Mouse (Mus musculus) ovary, postnatal 14 days (tissue): ENCODE results near the gene Olfr628.
"Not testable (repeated sequence)": the region's sequence is repeated elsewhere in the genome, so short reads cannot be mapped to it uniquely, and the experiment has no call there.

ENCODE experiments used
- DNase-seq: peaks from one replicate; pipeline ENCODE4 v3.0.0; 2022; ENCODE audit warnings: low spot score

The Olfr628 gene

DNA sequence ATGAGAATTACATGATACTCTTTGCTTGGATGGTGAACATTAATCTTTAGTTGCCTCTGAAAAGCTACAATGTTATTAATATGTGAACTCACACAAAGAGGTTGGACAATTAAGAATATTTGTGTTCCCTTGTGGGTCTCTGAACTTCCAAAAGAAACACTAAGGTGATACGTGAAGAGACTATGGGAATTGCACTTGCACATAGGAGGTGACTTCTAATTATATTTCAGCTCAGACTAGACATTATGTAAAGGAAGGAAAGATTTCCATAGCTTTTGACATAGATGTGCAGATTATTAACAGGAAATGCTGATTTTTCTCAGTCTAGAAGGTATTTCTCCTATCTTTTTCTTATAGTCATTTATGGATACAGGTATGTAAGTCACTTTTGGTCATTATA lies at the start of gene Olfr628:
Gene Olfr628, plus strand, starts transcription at position 301 of the 400 bp plus-strand sequence.
- DNase-seq: no peak

DNA sequence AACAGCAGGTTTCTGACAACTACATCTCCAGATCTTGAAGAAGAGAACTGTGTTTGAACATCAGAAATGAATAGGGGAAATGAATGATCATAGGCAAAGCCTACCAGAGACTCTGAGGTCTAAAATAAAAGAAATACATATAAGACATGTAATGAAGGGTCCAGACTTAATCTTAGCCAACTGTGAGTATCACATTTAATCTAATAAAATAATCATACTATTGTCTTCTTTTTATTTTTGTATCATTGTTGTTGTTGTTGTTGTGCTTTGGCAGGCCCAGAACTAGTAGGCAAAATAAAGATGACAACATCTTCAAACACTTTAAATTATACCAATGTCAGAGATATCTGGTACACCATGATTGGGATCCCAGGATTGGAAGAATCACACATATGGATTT lies 47.8 kb upstream of the Olfr628 start, which contains the start of gene Olfr625-ps1:
Gene Olfr625-ps1, plus strand, starts transcription at position 301 of the 400 bp plus-strand sequence.
- no peak for DNase-seq

DNA sequence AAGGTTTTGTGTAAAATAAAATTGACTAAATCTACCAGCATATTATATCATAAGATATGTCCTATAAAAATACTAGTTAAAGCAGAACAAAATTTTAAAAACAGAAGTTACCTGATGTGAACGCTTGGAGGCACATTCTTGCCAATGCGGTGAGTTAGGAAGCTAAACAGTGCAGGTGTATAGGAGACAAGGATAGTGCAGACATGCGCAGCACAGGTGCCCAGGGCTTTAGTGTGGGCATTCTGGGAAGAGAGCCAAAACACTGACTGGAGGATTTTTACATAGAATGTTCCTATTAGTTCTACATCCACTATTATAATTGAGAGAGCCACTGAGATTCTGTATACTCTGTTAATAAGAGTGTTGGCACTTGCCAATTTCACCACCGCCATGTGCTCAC lies 30.7 kb upstream of the Olfr628 start:
- no peak for DNase-seq

DNA sequence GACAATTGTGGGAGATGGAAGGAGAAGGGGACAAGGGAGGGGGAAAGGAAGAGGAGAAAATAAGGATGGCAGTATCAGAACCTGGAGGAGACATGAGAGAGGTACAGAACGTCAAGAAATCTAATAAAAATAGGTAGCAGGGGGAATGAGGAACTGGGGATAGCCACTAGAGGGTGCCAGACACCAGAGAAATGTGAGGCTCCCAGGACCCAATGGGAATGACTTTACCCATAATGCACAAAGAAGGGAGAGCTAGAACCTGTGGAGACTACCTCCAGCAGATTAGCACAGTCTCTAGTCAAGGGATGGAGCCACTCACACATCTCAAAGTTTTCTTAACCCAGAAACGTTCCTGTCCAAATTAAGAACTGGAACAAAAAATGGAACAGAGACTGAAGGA lies 18.1 kb upstream of the Olfr628 start:
- DNase-seq: no peak

DNA sequence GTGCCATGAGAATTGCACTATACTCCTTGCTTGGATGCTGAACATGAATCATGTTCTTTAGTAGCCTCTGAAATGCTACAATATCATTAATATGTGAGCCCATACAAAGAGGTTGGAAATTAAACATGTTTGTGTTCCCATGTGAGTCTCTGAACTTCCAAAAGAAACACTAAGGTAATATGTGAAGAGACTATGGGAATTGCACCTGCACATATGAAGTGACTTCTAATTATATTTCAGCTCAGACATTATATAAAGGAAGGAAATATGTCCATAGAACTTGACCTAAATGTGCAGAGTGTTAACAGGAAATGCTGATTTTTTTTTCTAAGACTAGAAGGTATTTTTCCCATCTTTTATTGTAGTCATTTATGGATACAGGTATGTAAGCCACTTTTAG lies 15.8 kb upstream of the Olfr628 start, which contains the start of gene Olfr243:
Gene Olfr243, plus strand, starts transcription at position 301 of the 400 bp plus-strand sequence.
- no peak for DNase-seq

DNA sequence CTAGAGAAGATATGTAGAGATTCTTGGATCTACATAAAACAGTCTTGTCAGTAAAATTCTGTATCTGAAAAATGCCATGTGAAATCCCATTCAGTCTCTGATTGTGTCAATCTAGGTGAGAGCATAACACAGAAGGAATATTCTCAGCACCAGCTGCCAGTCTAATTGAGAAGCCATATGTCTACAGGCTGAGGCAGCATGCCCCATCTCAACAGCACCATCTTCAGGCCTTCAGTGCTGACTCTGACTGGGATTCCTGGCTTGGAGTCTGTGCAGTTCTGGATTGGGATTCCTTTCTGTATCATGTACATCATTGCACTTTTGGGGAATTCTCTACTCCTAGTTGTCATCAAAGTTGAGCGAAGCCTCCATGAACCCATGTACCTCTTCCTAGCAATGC lies 13.8 kb upstream of the Olfr628 start:
- DNase-seq: not testable (repeated sequence)

- DNase-seq: no peak
These were observed 14.7 kb downstream of the Olfr628 start, which contains the start of gene Olfr629 for GRCm38 (mm10) chr7:103744843-103745242. Gene Olfr629, minus strand, starts transcription at chr7:103744943.

DNA sequence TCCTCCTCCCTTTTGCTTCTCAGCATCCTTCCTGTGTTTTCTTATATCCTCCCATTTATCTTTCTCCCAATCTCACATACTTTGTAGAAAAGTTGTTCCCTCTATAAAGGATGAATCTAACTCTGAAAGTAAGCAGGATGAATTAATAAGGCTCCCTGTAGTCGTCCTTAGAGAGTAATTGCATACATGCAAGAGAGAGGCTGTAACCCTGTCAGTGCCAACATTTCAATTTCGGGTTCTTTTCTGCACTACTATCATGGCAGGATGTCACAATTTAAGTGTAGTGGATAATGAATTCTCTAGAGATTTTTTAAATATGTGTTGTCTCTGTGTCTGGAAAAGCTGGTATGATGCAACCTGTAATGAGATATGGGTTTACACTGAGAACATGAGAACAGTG lies 27.1 kb downstream of the Olfr628 start, which contains the start of gene Olfr630:
Gene Olfr630, minus strand, starts transcription at position 101 of the 400 bp plus-strand sequence.
- no peak for DNase-seq

DNA sequence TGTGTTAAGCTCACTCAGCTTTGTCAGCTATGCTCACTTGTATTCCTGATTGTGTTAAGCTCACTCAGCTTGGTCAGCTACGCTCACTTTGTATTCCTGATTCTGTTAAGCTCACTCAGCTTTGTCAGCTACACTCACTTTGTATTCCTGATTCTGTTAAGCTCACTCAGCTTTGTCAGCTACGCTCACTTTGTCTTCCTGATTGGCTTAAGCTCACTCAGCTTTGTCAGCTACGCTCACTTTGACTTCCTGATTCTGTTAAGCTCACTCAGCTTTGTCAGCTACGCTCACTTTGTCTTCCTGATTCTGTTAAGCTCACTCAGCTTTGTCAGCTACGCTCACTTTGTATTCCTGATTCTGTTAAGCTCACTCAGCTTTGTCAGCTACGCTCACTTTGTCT lies 32.0 kb downstream of the Olfr628 start:
- not testable (repeated sequence) for DNase-seq

- DNase-seq: not testable (repeated sequence)
These were observed 37.5 kb downstream of the Olfr628 start for GRCm38 (mm10) chr7:103767687-103768086.

DNA sequence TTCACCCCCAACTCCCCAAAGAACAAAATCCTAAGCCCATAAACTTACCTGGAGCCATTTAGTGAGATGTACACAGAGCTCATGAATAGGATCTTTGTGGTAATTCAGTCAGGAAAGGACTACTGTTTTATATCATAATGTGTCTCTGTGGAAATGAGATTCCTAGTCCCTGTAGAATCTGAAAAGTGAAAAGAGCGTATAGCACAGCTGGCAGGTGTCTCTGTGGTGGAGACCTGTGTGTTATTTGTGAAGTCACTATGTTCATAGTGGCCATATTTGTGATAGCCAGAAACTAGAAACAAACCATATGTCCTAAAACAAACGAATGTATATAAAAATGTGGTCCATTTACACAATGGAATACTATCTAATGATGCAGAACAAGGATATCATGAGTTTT lies 41.3 kb downstream of the Olfr628 start, which contains the start of gene Olfr69:
Gene Olfr69, minus strand, starts transcription at position 101 of the 400 bp plus-strand sequence.
- DNase-seq: no peak

- DNase-seq: not testable (repeated sequence)
These were observed 47.5 kb downstream of the Olfr628 start for GRCm38 (mm10) chr7:103777652-103778051.

DNA sequence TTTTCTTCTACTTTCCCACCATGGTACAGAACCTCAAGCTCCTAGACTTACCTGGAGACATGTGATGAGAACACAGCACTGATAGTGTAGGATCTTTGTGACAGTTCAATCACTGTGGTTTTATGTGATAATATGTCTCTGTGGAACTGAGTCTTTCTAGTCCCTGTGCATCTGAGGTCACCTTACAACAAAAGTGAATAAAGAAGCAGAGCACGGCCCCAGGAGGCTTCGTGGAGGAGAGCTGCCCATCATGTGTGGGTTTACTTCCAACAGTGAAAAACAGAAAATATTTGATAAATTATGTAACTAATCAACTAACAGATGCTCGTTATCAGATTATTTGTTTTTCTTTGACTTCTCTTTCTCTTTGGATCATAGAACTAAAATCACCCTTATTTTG lies 49.4 kb downstream of the Olfr628 start, which contains the start of gene Olfr68:
Gene Olfr68, minus strand, starts transcription at position 101 of the 400 bp plus-strand sequence.
- DNase-seq: no peak
